Mouse (Mus musculus): ENCODE results near the gene Cog7.

Cog7 gene

DNA sequence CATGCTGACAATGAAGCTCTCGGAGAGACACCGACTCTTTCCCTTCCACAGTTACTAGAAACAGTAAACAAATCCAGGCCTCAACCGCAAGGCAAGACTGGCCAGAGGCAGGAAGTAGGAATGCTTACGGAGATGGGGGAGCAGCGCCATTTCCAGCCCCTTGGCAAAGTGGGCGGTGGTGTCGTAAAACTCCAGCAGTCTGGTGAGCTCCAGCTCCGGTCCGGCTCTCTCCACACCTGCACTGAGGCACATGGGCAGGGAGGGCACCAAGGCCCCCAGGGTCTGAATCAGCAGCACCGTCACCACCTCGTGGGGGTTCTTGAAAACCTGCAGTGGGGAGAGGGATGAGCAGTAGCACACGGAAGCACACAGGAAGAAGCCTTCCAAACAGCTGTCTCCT is 25.7 kb downstream of the Cog7 start:
- in situ Hi-C loops (cut with MboI; ENCODE audit: low sequenced_read_pairs) = no loop called here

DNA sequence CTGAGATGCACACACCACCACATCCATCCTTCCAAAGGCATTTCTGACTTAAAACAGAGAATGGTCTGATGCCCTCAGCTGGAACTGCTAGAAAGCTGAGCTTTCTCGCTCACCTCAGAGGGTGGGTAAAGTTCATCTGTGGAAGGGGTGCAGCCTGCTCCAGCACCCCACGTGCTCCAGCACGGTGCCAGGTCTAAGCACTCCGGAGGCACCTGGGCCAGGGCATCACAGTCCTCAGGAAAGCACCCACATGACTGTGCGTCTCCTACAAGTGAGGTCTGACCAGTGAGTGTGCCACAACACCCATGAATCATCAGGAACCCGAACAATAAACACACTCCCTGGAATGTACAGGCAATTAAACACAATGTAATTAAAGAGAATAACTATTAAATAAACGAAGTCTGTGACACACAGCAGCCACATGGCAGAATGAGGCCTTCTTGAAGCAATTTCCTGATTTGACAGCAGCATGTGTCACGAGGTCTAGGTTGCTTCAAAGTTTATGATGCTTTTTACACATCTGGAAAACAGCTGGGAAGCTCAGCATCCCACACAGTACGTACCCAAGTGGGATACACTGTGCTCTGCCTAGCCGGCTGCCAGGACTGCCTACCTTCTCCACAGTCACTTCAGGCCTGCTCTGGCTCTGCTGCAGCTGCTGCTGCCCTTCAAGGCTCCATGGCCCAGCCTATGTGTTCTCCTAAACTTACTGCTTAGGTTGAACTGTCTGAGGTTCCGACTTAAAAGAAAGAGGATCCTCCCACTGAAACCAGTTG is 26.4 kb downstream of the Cog7 start:
- in situ Hi-C loops (cut with MboI; ENCODE audit: low sequenced_read_pairs) = no loop called here

DNA sequence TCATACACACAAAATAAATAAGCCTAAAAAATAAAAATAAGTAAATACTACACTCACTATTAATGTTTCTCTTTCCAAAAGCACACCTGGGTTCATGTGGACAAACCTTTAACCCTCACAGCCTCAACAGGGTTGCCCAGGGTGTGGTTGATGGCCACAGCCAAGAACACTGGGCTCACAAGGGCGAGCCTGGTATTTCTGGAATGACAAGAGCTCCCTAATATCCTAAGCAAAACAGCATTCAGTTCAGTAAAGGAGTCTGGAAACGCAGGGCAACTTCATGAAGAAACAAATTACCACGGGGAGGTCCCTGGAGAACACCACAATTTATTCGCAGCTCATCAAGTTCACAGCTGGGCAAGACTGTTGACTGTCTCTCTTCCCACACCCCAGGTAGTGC is 34.0 kb downstream of the Cog7 start:
- in situ Hi-C loops (cut with MboI; ENCODE audit: low sequenced_read_pairs) = no loop called here

DNA sequence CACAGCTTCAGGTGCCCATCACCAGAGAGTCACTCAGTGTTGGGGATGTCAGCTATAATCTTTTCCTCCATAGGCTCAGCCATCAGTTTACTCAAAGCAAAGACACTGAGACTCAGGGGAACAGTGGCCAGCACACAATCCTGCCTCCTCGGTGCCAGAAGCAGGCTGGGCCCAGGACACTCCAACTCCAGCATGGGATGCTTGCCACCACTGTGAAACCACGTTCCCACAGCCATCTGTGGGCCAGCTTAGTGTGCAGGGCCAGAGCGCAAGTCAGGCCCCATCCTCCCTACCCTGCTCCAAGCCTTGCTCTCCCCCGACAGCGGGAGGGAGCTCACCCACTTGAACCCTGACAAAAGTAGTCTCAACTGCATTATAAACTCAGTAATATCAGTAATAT is 35.3 kb downstream of the Cog7 start:
- in situ Hi-C loops (cut with MboI; ENCODE audit: low sequenced_read_pairs) = no loop called here

DNA sequence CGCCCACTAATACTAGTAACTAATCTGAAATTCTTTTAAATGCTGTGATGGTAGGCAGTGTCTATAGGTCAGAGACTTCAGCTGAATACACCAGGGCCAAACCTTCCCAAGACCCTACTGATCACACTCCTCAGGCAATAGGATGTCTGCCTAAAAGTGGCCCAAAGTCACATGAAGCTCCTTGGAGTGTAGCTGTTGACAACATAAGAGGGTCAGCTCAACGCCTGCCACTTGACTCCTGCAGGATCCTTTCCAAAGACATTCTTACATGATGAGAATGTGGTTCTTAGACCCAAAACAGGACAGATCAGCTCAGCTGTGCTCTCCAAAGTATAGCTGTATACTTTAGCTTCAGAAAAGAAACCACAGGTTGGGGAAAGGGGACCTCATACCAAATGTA is 39.1 kb downstream of the Cog7 start:
- in situ Hi-C loops (cut with MboI; ENCODE audit: low sequenced_read_pairs) = no loop called here

DNA sequence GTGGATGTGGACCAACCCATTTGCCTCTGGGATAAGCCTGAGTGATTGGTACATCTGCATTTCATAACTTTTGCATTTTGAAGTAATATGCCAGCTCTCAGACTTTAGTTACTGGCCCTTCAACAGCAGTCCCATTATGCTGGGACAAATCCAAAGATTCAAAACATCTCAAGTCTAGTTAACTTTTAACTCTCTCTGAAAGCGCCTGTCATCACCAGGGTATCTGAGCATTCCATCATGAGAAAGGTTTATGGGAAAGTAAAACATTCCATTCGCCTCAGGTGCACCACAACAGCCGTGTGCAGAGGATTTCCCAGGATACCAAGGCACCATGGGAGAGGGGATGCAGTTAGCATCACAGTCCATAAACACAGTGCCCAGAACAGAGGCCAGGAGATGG is 39.9 kb downstream of the Cog7 start:
- in situ Hi-C loops (cut with MboI; ENCODE audit: low sequenced_read_pairs) = no loop called here

DNA sequence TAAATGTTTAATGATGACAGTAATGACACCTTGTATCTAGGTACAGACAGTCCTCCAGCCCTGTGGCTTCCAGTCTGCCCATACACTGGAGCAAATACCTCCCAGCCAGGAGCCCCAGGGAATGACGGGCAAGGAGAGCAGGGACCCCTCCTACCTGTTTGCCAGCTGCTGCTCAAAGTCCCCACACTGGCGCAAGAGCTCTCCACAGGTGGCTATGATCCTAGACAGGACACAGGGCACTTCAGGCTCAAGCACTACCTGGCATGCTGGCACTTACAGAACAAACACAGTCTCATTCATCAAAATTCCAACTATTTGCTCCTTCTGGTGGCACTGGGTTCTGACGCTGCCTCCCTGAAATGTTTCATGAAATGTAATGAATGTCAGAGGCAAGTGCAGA is 40.5 kb downstream of the Cog7 start:
- in situ Hi-C loops (cut with MboI; ENCODE audit: low sequenced_read_pairs) = no loop called here

DNA sequence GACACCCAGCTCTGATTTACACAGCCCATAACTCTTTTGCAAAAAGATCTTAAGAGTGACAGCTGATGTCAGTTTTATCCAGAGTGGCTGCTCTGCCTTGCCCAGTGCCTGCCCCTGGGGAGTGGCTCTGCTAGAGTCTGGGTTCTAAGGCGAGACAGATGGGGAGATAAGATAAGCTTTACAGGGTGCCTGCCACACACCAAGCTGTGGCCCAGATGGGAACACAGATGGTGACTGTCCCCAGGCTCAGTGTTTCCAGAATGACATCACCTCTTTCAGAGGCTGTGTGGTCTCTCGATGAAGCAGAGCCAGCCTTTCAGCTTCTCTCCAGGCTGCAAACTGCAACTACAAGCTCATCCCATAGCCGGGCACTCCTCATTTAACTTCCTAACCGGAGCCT is 41.8 kb downstream of the Cog7 start:
- in situ Hi-C loops (cut with MboI; ENCODE audit: low sequenced_read_pairs) = no loop called here

DNA sequence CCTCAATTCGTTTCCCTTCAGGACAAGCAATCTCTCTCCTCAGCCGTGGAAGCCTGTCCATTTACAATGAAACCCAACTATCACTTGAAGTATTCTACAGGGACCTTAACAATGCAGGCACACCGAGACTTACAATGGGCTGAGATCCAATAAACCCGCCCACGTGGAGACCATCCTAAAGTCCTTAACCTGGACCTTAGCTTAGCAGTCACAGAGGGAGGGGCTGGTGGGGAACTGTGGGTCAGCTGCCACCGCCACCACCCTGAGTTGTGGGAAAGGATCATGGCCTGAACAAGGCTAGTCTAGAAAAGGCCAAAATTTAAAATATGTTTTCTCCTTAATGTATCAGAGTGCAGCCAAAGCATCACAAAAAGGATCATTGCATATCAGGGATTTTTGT is 42.3 kb downstream of the Cog7 start:
- in situ Hi-C loops (cut with MboI; ENCODE audit: low sequenced_read_pairs) = no loop called here

DNA sequence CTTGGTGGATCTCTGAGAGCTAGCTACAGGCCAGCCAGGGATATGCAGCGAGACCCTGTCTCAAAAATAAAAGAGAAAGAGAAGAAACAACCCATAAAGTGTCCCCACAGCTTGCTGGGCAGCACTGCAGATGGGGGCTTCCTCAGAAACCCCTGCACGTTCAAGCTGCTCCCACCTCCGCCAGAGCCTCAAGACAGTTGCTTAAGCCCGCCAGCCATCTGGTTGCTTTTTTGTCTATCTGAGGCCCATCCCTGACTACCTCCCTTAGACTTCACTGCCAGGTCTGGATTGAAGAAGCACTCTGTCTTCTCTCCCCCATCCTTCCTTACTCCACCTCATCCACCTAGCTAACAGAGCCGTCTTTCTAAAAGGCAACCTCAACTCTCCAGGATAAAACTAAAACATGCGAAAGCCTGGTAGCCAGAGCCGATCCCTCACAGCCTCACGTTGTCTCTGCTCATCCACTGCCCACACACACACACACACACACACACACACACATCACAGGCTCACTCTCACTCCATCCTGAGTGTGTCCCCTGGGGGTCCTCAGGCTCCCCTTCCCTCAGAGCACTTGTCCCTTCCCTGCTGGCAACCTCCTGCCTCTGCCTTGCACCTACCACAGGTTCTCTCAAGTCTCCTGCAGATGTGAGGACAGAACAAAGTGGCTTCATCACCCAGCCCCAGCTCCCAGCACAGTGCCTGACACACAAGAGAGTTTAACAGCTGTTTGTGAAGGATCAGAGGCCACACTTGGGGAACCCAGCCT is 43.2 kb downstream of the Cog7 start:
- in situ Hi-C loops (cut with MboI; ENCODE audit: low sequenced_read_pairs) = no loop called here

DNA sequence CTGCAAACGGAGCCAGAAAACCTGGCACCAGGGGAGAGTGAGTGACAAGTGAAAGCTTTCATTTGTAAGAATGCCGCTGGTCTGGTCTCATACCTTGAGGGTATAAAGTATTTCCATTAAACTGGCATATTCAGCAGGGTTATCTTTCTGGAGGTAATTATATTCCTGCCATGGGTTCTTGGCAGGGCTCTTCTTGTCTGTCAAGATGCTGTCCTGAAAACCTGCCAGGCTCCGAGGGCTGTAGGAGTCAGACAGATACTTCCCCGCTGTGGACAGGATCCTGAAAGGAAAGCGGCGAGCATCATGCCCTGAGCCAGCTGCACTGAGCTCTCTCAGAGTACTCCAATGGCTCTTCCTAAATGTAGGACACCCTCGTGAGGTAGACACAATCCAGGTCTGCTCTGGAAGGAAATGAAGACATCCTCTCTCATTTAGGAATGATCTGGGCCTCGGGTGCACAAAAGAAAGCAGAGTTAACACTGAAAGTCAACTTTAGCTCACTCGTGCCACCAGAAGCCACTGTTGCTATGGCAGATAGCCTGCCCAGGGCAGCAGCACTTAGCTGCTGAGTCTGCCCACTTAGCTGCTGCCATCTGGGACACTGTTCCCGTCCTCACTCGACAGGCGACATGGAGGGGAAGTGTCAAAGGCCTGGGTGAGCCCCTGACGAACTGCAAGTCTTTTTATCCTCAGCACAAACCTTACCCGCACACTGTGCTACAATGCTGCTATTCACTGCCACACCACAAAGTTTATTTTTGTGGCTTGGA is 44.5 kb downstream of the Cog7 start:
- in situ Hi-C loops (cut with MboI; ENCODE audit: low sequenced_read_pairs) = no loop called here

DNA sequence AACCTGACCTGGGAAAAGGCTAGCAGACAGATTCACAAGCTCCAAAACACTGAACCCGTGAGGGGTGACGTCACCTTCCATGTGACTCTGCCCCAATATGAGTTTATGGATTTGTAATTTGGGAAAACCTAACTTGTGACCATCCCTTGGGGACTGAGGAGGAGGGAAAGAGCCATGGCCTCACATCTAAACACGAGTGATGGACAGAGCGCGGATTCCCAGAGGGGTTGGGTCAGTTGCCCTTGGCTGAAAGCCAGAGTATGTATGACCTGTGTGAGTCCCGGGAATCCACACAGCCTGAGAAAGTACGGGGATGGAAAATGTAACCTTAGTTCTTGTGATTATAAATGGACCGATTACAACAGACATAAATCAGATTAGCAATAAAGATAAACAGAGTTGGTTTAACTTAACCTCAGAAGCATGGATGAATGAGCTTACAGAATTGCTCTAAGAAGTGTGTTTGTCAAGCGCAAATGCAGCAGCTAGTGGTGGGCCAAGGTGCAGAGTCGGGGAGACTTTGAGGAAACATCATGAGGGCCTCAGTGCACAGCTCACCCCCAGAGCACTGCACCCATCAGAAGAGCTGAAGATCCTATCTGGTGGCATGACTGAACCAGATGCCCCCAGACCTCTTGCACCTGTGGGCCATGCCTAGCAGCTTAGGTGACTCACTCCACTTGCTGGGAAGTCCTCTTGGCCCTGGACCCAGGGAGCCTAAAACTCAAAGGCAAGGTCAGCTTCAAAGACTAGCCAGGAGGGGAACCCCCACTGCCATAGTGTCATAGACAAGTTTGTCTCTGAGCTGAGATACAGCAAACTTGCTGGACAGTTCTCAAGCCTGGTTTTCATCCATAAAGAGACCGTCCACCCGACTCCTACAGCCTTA is 45.4 kb downstream of the Cog7 start:
- in situ Hi-C loops (cut with MboI; ENCODE audit: low sequenced_read_pairs) = no loop called here

DNA sequence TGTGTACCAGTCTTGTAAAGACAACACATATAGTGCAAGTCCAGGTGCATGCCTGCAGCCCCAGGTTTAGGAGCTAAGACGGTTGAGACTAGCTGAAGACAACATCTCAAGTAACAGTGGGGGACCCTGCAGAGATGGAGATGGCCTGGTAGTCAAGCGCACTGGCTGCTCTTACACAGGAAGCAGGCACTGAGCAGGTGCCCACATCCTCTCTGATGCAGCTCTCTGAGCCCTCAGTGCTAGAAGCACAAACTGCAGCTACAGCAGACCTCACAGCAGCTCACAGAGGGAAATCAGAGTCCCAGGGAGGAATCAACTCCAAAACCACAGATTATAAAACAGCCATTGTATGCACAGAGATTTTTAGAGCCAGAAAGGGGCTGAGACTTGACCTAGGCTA is 47.2 kb downstream of the Cog7 start:
- in situ Hi-C loops (cut with MboI; ENCODE audit: low sequenced_read_pairs) = no loop called here

DNA sequence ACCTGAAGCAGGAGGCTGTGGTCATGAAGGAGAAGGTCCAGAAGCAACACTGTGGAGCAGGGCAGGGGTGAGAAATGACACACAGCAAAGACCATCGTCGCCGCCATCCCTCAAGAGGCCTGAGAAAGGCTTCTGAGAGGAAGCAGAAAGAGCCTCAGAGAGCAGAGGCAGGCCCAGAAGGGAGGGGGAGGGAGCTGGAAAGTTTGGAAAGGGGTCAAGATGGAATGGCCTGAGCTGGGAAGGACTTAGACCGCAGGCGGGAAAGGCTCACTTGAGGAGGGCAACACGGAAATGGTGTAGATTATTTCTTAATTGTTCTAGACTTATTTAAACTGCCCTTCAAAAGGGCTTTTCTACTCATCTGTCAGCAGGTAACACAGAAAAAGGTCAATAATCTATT is 47.8 kb downstream of the Cog7 start:
- in situ Hi-C loops (cut with MboI; ENCODE audit: low sequenced_read_pairs) = no loop called here

DNA sequence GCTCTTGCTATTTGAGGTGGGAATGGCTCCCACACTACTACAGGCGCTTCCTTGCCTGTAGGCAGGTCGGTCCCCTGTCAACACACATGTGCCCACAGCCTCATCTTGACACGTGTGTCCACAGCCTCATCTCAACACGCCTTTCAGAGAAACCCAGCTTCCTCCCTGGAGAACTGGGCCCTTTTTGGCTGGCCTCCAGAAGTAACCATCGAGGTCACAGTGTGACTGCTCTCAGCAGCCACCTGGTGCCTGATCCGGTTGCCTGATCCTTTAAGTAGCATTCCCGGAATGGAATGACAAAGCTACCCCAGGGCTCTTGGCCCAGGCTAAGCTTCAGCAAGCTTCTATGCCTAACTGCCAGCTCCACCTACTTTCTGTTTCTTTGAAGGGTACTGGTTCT is 50.3 kb downstream of the Cog7 start:
- in situ Hi-C loops (cut with MboI; ENCODE audit: low sequenced_read_pairs) = no loop called here

DNA sequence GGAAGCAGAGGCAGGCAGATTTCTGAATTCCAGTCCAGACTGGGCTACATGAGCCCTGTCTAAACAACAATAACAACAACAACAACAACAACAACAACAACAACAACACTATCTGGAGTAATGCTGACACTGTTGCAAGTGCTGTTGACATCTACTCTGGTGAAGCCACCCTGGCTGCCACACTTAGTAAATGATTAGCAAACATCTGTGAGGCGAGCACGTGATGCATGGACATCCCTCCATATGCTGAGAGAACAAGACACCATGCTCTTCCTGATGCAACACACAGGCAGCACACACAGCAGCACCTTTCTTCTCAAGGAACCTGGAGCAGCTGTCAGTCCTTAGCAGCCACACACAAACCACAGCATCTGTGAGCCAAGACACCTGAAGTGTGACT is 53.6 kb downstream of the Cog7 start:
- in situ Hi-C loops (cut with MboI; ENCODE audit: low sequenced_read_pairs) = no loop called here

DNA sequence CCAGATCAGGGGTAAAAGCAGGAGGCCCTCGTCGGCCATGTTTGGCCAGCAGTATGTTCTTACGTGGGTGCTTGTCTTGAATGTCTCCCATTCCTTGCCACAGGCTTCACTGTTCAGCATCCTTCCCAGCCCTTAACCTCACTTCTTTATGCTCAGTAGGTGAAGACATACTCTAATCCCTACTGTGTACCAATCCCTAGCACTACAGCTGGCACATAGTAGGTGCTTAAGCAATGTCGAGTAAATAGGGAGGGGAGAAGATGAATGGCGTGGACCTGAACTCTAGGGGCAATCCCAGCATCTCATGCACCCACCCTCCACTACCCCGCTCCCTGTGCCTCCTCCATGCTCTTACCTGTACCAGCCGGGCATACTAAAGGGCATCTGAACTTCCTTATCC is 57.1 kb downstream of the Cog7 start:
- in situ Hi-C loops (cut with MboI; ENCODE audit: low sequenced_read_pairs) = no loop called here

DNA sequence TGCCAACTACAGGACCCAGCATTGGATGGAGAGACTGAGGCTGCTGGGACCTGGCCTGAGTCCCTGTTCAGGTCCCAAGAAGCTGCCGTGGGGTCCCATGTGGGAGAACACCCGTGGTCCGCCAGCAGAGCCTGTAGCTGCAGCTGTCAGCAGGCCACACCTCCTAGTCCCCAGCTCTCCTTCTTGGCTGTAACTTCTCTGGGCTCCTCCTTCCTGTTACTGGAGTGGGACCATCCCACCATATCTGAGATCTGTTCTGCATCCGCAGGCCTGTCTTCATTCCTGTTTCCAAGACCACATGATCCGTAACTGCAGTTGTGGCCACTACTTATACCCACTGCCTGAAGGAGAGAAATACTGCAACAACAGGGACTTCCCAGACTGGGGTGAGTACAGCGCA is 67.6 kb downstream of the Cog7 start:
- in situ Hi-C loops (cut with MboI; ENCODE audit: low sequenced_read_pairs) = no loop called here

DNA sequence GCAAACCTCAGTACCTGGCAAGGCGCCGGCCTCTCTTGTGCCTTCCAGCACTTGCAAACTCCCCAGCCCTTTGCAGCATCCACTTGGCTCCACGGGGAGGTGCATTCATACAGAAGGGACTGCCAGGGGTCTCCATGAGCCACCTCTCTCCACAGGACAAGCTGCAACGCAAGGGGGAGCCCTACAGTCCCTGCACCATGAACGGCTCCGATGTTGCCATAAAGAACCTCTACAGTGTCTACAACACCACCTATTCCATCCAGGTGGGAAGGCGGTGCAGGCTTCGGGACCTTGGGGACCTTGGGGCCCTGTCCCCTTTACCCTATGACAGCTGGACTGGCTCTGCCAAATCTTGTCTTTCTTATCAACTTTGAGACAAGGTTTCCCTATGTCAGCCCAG is 69.3 kb downstream of the Cog7 start:
- in situ Hi-C loops (cut with MboI; ENCODE audit: low sequenced_read_pairs) = no loop called here

DNA sequence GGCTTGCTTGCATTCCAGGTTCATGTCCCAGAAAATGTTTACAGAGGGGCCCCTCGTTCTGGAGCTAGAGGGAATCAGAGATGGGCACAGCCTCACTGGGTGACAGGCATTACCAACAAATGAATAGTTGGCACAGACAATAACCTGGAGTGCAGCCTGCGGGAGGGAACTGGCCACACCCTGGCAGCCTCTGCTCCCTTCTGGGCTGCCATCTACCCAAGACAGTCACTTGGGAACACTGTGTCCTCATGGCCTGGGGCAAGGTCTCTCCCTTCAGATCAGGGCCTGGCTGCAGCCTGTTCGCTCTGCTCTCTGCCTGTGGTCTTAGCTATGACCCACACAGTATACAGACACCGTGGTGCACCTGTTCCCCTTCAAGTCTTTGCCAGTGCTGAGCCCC is 74.6 kb downstream of the Cog7 start:
- in situ Hi-C loops (cut with MboI; ENCODE audit: low sequenced_read_pairs) = no loop called here
